Mouse (Mus musculus): ENCODE measurements at regions not wholly inside any gene's neighbourhood (a gene's known extent, or its start where the extent isn't known, plus 50 kb on each side); places are given as distances from the start of the nearest gene placed in this dataset.

DNA sequence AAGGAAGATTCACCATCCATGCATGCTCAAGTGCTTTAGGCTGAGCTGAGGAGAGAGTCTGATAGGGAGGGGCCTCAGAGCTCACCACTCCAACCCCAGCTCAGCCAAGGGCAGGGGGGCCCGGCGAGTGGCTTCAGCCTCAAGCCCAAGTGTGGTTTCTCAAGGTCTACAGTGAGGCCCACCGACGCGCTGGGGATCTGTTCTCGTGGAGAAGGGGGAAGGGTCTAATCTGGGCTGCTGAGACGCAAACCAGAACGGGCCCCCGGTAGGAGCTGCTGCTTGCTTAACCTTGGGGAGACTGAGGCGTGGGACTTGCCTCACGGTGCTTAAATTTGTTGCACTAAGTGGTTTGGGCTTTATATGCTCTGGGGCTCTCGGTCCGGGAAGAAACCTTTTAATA, 70.9 kb downstream of the Asb1 start:
- no peak overlapping the region for H3K27ac ChIP-seq
- no peak for DNase-seq (ENCODE audit: extremely low spot score in 1 of 2, low spot score in 2 of 2)
- TF ChIP-seq CTCF (IDR thresholded peaks at IDR 0.05) = no peak
- intact Hi-C loops (cut with DNase I) = no loop called here
- no peak overlapping the region for H3K4me3 ChIP-seq

DNA sequence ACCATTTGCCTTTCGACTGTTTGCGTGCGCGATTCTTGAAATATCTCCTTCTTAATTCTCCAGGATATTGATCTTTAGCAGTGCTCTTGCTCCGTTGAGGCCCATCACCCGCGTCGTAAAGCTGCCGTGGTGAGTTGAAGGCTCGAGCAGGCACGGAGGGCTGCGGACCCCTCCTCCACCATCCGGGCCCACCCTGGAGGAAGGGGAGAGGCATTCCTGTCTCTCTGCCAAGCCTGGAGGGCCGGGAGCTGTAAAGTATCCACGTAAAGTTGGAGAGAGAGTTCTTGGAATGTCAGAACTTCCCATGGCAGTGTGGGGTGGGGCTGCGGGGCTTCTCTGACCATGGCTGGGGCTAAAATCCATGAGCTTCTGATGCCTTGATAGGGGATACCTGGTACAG, 71.3 kb downstream of the Asb1 start:
- intact Hi-C loops (cut with DNase I) = no loop called here
- no peak for TF ChIP-seq CTCF (IDR thresholded peaks at IDR 0.05)
- no peak overlapping the region for H3K4me3 ChIP-seq
- no peak overlapping the region for H3K27ac ChIP-seq
- no peak for DNase-seq (ENCODE audit: extremely low spot score in 1 of 2, low spot score in 2 of 2)

DNA sequence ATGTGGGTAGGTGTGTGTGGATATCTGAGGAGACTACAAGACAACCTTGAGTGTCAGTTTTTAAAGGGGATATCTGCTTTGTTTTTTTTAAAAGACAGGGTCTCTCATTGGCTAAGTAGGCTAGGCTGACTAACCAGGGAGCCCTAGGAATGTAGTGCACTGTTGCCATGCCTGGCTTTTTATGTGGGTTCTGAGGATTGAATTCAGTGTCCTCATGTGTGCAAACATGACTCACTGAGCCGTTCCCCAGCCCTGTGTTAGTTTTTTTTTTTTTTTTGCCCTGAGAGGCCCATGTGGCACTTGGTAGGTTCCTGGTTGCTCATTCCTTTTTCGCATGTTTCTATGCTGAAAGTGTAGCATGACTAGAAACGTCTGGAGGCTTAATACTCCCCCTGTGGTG, 72.6 kb downstream of the Asb1 start:
- no peak overlapping the region for H3K27ac ChIP-seq
- no peak for DNase-seq (ENCODE audit: extremely low spot score in 1 of 2, low spot score in 2 of 2)
- intact Hi-C loops (cut with DNase I) = no loop called here
- H3K4me3 ChIP-seq = no peak overlapping the region
- no peak for TF ChIP-seq CTCF (IDR thresholded peaks at IDR 0.05)

DNA sequence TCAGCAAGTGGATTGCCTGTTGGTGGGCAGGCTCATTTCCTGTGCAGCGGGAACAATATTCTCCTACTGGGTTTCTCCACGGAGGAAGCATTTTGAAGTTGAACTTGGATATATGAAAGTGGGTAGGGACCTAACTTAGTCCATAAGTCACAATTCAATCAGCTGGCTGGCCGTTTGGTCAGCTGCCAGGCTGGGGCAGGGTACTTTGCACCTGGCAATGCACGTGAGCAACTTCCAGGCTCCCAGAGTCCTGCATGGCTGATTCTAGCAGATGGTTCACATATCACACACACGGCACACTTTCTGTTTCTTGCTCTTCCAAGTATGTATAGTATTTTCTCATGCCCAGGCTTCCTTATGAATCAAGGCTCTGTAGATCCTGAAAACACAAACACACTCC, 75.1 kb downstream of the Asb1 start:
- H3K4me3 ChIP-seq = no peak overlapping the region
- no peak overlapping the region for H3K27ac ChIP-seq
- intact Hi-C loops (cut with DNase I) = no loop called here
- no peak for TF ChIP-seq CTCF (IDR thresholded peaks at IDR 0.05)
- no peak for DNase-seq (ENCODE audit: extremely low spot score in 1 of 2, low spot score in 2 of 2)

DNA sequence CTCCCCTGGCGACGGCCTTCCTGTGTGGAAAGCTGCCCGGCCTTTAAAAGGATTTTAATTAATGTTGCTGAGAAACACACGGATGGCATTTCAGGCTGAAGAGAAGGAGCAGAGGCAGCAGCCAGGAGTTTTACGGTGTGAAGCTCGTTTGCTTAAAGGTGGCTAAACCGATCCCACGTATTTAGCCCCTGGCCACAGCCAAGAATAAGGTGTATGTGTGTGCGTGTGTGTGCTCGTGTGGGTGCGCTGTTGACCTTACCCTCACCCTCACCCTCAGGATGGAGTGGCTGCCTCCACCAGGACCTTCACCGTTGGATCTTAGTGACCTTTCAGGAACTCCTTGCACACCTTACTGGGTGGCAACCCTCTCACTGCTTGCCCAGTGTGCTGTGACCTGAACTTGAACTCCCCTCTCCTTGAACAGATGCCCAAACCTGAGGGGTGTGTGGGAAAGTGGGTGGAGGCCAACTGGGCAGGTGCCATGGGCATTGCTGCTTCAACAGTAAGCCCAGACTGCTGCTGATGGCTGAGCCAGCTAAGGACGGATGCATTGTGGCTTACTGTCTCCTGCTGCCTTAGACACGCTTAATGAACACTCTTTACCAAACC, 78.3 kb downstream of the Asb1 start:
- DNase-seq (ENCODE audit: extremely low spot score in 1 of 2, low spot score in 2 of 2) = no peak
- Histone ChIP-seq H3K4me3 (no peak overlapping the region), H3K27ac (no peak overlapping the region)
- TF ChIP-seq CTCF (IDR thresholded peaks at IDR 0.05) = no peak
- intact Hi-C loops (cut with DNase I) = no loop called here

DNA sequence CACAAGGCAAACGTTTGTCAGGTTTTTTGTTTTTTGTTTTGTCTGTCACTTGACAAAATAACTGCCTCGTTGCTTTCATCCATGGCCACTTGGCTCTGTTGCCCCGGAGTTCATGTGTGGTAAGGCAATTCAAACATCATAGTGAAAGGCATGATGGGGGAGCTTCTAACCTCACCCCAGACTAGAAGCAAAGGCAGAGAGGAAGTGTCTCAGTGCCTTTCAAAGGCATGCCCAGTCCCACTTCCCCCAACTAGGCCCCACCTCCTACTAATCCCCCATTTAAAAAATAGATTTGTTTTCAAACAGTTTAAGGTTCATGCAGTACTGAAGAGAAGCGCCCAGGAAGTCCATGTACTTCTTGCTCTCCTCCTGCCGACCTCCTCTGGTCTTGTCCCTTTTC, 80.8 kb downstream of the Asb1 start:
- TF ChIP-seq CTCF (IDR thresholded peaks at IDR 0.05) = no peak
- Histone ChIP-seq H3K27ac (no peak overlapping the region), H3K4me3 (no peak overlapping the region)
- no peak for DNase-seq (ENCODE audit: extremely low spot score in 1 of 2, low spot score in 2 of 2)
- intact Hi-C loops (cut with DNase I) = no loop called here

DNA sequence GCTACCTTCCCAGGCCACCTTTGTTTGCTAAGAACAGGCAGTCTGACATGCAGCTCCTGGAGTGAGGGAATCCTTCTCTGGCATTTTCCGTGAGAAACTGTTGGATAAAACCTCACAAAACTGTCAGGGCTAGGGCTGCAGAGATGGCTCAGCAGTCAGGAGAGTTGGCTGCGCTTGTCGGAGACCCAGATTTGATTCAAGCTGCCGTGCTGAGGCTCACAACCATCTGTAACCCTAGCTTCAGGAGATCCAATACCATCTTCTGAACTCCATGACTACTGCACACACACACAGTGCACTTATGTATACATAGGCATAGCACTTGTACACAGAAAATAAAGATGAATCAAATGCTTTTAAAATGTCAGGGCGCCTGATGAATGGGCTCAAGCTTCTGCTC, 82.5 kb downstream of the Asb1 start:
- TF ChIP-seq CTCF (IDR thresholded peaks at IDR 0.05) = no peak
- intact Hi-C loops (cut with DNase I) = no loop called here
- no peak for DNase-seq (ENCODE audit: extremely low spot score in 1 of 2, low spot score in 2 of 2)
- Histone ChIP-seq H3K27ac (no peak overlapping the region), H3K4me3 (no peak overlapping the region)

- Histone ChIP-seq H3K27ac (no peak overlapping the region), H3K4me3 (no peak overlapping the region)
- intact Hi-C loops (cut with DNase I) = no loop called here
- no peak for TF ChIP-seq CTCF (IDR thresholded peaks at IDR 0.05)
- no peak for DNase-seq (ENCODE audit: extremely low spot score in 1 of 2, low spot score in 2 of 2)
These were observed 83.7 kb downstream of the Asb1 start for GRCm38 (mm10) chr1:91624028-91624427.

- intact Hi-C loops (cut with DNase I) = no loop called here
- no peak for TF ChIP-seq CTCF (IDR thresholded peaks at IDR 0.05)
- H3K27ac ChIP-seq = no peak overlapping the region
- no peak for DNase-seq (ENCODE audit: extremely low spot score in 1 of 2, low spot score in 2 of 2)
- H3K4me3 ChIP-seq = no peak overlapping the region
These were observed 84.4 kb downstream of the Asb1 start for GRCm38 (mm10) chr1:91624531-91625300.

DNA sequence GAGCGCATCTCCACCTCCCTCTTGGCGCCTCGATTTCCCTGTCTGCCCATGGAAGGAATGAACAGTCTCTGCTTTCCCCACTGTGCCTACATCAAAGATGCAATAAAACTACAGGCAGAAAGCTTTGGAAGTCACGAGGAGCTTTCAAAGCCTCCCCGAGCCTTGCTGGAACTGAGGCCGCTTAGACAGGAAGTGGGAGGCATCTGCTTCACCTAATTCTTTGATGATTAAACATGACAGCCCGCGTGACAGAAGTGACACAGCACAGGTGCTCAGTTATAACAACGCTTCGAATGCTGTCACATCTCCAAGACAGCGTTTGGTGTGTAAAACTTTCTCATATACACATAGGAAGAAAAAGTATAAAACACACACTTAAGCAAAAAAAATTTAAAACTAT, 85.7 kb downstream of the Asb1 start:
- TF ChIP-seq CTCF (IDR thresholded peaks at IDR 0.05) = no peak
- H3K4me3 ChIP-seq = no peak overlapping the region
- no peak overlapping the region for H3K27ac ChIP-seq
- intact Hi-C loops (cut with DNase I) = no loop called here
- no peak for DNase-seq (ENCODE audit: extremely low spot score in 1 of 2, low spot score in 2 of 2)

DNA sequence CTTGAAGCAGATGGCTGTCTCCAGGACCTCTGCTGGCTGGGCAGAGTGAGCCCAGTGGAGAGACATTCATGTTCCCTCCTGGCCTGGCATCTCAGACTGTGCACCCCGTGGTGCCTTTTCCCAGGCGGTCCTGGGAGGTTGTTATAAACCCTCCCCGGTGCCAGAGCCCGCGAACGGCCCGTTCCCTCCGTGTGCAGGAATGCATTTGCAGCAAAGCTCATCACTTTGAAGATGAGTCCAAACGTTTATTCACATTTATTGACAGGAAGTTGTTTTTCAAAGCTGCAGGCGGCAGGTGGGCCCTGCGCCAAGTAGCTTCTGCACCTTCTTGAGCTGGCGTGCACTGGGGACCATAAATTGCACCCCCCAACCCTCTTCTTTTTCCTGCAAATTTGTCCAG, 89.9 kb downstream of the Asb1 start:
- no peak for DNase-seq (ENCODE audit: extremely low spot score in 1 of 2, low spot score in 2 of 2)
- TF ChIP-seq CTCF (IDR thresholded peaks at IDR 0.05) = no peak
- Histone ChIP-seq H3K27ac (no peak overlapping the region), H3K4me3 (no peak overlapping the region)
- intact Hi-C loops (cut with DNase I) = no loop called here

DNA sequence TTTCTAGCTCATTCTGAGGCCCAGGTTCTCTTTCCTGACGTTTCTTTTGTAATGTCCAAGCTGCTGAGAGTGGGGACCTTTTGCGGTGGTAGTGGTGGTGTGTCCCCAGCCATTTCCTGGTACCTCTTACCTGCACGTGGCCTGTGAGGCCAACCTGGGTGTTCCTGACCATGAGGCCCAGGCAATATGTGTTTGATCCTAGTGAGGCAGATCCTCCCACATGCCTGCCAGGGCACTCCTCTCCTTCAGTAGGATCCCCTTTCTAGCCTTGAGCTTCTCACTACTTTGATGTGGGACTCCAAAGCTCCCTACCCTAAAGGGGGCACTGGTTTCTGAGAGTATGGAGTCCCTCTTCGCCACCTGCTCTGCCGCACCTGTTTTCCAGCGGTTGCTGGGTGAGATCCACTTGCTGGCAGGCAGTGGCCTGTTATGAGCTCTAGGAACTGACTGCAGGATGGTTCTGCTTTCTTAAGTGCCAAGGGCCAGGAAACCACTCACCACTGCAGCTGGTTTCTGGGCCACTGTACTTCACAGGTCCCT, 90.6 kb downstream of the Asb1 start:
- no peak overlapping the region for H3K4me3 ChIP-seq
- intact Hi-C loops (cut with DNase I) = no loop called here
- TF ChIP-seq CTCF (IDR thresholded peaks at IDR 0.05) = no peak
- no peak overlapping the region for H3K27ac ChIP-seq
- DNase-seq (ENCODE audit: extremely low spot score in 1 of 2, low spot score in 2 of 2) = no peak
